Mouse (Mus musculus): Measurements from ENCODE around the gene Zswim3.

GRCm38 (mm10) chr2:164850061-164850460 lies 45.2 kb downstream of the Zswim3 start:
- TF ChIP-seq CTCF (conservative IDR thresholded peaks at IDR 0.05; ENCODE audit: insufficient read depth, insufficient read length, low read depth, low read length) (no peak), POLR2A (IDR thresholded peaks at IDR 0.05; ENCODE audit: low read depth, low read length) (no peak)
